Mouse (Mus musculus): ENCODE measurements around the gene Ube2d3. TPM values are rescaled to one million over a fixed set of nuclear protein-coding genes. Genes with fewer than 3 reads are reported as not detected.

The Ube2d3 gene
- polyA plus RNA-seq, 1 experiment from 2014 or later, result 494 TPM

GRCm38 (mm10) chr3:135411824-135412223 lies 26.1 kb upstream of the Ube2d3 start:
- Histone ChIP-seq H3K27me3 (replicated peaks) (no peaks in the 10 kb centered on the region), H3K4me2 (replicated peaks) (no peak overlapping the region), H3K4me1 (peaks cover 6% of the 10 kb centered on the region; the same call in 1 of the 2 replicates), H3K27ac (no peak overlapping the region), H3K9ac (no peak overlapping the region), H3K9me3 (no peaks in the 10 kb centered on the region), H3K36me3 (peaks cover 24% of the 10 kb centered on the region), H3K4me3 (no peak overlapping the region)
- WGBS, result 34% methylated on average over 9 of the region's 9 CpGs
- 0 out of 2 replicates have a peak, but pooled peaks have one; percentile 33 for ATAC-seq (ENCODE audit: low FRiP score, low read depth)

- Histone ChIP-seq H3K27ac (no peak overlapping the region), H3K9me3 (no peaks in the 10 kb centered on the region), H3K27me3 (replicated peaks) (no peaks in the 10 kb centered on the region), H3K4me2 (replicated peaks) (no peak overlapping the region), H3K4me3 (no peak overlapping the region), H3K4me1 (peaks cover 12% of the 10 kb centered on the region), H3K9ac (no peak overlapping the region), H3K36me3 (peaks cover 6% of the 10 kb centered on the region; the same call in 1 of the 2 replicates)
- WGBS, result 90% methylated on average over 3 of the region's 3 CpGs
- no peak for ATAC-seq (ENCODE audit: low FRiP score, low read depth)
These were observed 20.7 kb upstream of the Ube2d3 start for GRCm38 (mm10) chr3:135417245-135417644.

- Histone ChIP-seq H3K9ac (no peak overlapping the region), H3K4me3 (no peak overlapping the region), H3K36me3 (peaks cover 6% of the 10 kb centered on the region; the same call in 1 of the 2 replicates), H3K4me1 (peaks cover 11% of the 10 kb centered on the region), H3K27ac (no peak overlapping the region), H3K4me2 (replicated peaks) (no peak overlapping the region), H3K27me3 (replicated peaks) (no peaks in the 10 kb centered on the region), H3K9me3 (no peaks in the 10 kb centered on the region)
- ATAC-seq (ENCODE audit: low FRiP score, low read depth), result no peak
- 89% methylated on average over 3 of the region's 3 CpGs for WGBS
These were observed 20.1 kb upstream of the Ube2d3 start for GRCm38 (mm10) chr3:135417799-135418198.

GRCm38 (mm10) chr3:135420542-135421309 lies 17.2 kb upstream of the Ube2d3 start:
- no peak overlapping the region for H3K4me3 ChIP-seq
- no peak overlapping the region for H3K9ac ChIP-seq
- no peaks in the 10 kb centered on the region for H3K27me3 ChIP-seq (replicated peaks)
- H3K36me3 ChIP-seq, result peaks cover 6% of the 10 kb centered on the region; the same call in 1 of the 2 replicates
- H3K27ac ChIP-seq, result no peak overlapping the region
- H3K4me2 ChIP-seq (replicated peaks), result no peak overlapping the region
- H3K4me1 ChIP-seq, result peaks cover 14% of the 10 kb centered on the region
- no peaks in the 10 kb centered on the region for H3K9me3 ChIP-seq
- no peak for ATAC-seq (ENCODE audit: low FRiP score, low read depth)
- WGBS, result 90% methylated on average over 9 of the region's 9 CpGs

GRCm38 (mm10) chr3:135421310-135421594 lies 16.7 kb upstream of the Ube2d3 start:
- Histone ChIP-seq H3K9ac (no peak overlapping the region), H3K27me3 (replicated peaks) (no peaks in the 10 kb centered on the region), H3K4me2 (replicated peaks) (no peak overlapping the region), H3K36me3 (peaks cover 3% of the 10 kb centered on the region; the same call in 1 of the 2 replicates), H3K9me3 (no peaks in the 10 kb centered on the region), H3K27ac (no peak overlapping the region), H3K4me1 (peaks cover 14% of the 10 kb centered on the region), H3K4me3 (no peak overlapping the region)
- no peak for ATAC-seq (ENCODE audit: low FRiP score, low read depth)

GRCm38 (mm10) chr3:135422232-135422855 lies 15.6 kb upstream of the Ube2d3 start:
- Histone ChIP-seq H3K4me2 (replicated peaks) (peak overlapping the region; percentile 73), H3K4me1 (peaks cover 14% of the 10 kb centered on the region), H3K9me3 (no peaks in the 10 kb centered on the region), H3K36me3 (no peaks in the 10 kb centered on the region), H3K27me3 (replicated peaks) (no peaks in the 10 kb centered on the region), H3K4me3 (peak overlapping the region; percentile 66), H3K9ac (peak overlapping the region; percentile 83), H3K27ac (peak overlapping the region; percentile 89; the same call in 1 of the 2 replicates)
- ATAC-seq (ENCODE audit: low FRiP score, low read depth), result no peak
- WGBS, result 34% methylated on average over 8 of the region's 8 CpGs

GRCm38 (mm10) chr3:135422856-135423607 lies 14.9 kb upstream of the Ube2d3 start:
- Histone ChIP-seq H3K27ac (peak overlapping the region; percentile 89), H3K4me1 (peaks cover 14% of the 10 kb centered on the region), H3K4me2 (replicated peaks) (peak overlapping the region; percentile 73)

GRCm38 (mm10) chr3:135423608-135424212 lies 14.2 kb upstream of the Ube2d3 start, which contains the start of gene Cisd2:
Gene Cisd2 (minus strand): TSS chr3:135423925.
- H3K9ac ChIP-seq, result peak within 1 kb of the TSS; percentile 83
- H3K36me3 ChIP-seq, result no peaks in the 10 kb centered on the region; the same call in 1 of the 2 replicates
- H3K4me1 ChIP-seq, result peaks cover 14% of the 10 kb centered on the region
- 4% methylated on average over 8 of the region's 8 CpGs for WGBS
- peak within 1 kb of the TSS; percentile 66 for H3K4me3 ChIP-seq
- H3K27me3 ChIP-seq (replicated peaks), result no peaks in the 10 kb centered on the region
- peak within 1 kb of the TSS; percentile 73 for H3K4me2 ChIP-seq (replicated peaks)
- peak within 1 kb of the TSS; percentile 89 for H3K27ac ChIP-seq
- ATAC-seq (ENCODE audit: low FRiP score, low read depth), result peak; percentile 29
- no peaks in the 10 kb centered on the region for H3K9me3 ChIP-seq

More at GRCm38 (mm10) chr3:135422856-135423607, 14.9 kb upstream of the Ube2d3 start:
- under 1% methylated on average over 103 of the region's 103 CpGs for WGBS
- ATAC-seq (ENCODE audit: low FRiP score, low read depth), result peak; percentile 99
- H3K4me3 ChIP-seq, result peak overlapping the region; percentile 66
- no peaks in the 10 kb centered on the region for H3K9me3 ChIP-seq
- peak overlapping the region; percentile 83 for H3K9ac ChIP-seq
- H3K27me3 ChIP-seq (replicated peaks), result no peaks in the 10 kb centered on the region
- no peaks in the 10 kb centered on the region; the same call in 1 of the 2 replicates for H3K36me3 ChIP-seq

- Histone ChIP-seq H3K27me3 (replicated peaks) (no peaks in the 10 kb centered on the region), H3K9ac (peak overlapping the region; percentile 62), H3K9me3 (no peaks in the 10 kb centered on the region), H3K4me2 (replicated peaks) (peak overlapping the region; percentile 88), H3K27ac (peak overlapping the region; percentile 66; the same call in 1 of the 2 replicates), H3K36me3 (no peaks in the 10 kb centered on the region), H3K4me1 (peaks cover 19% of the 10 kb centered on the region), H3K4me3 (peak overlapping the region; percentile 94)
- ATAC-seq (ENCODE audit: low FRiP score, low read depth), result no peak
- 42% methylated on average over 14 of the region's 14 CpGs for WGBS
These were observed 890 bp upstream of the Ube2d3 start for GRCm38 (mm10) chr3:135436901-135437616.

GRCm38 (mm10) chr3:135438531-135438912 lies 573 bp downstream of the Ube2d3 start:
- peak overlapping the region; percentile 100 for H3K27ac ChIP-seq
- peak; percentile 84 for ATAC-seq (ENCODE audit: low FRiP score, low read depth)
- H3K4me2 ChIP-seq (replicated peaks), result peak overlapping the region; percentile 88
- no peaks in the 10 kb centered on the region for H3K9me3 ChIP-seq
- peak overlapping the region; percentile 98 for H3K9ac ChIP-seq
- no peaks in the 10 kb centered on the region for H3K36me3 ChIP-seq
- WGBS, result under 1% methylated on average over 49 of the region's 50 CpGs
- H3K4me3 ChIP-seq, result peak overlapping the region; percentile 94
- peaks cover 24% of the 10 kb centered on the region for H3K4me1 ChIP-seq
- no peaks in the 10 kb centered on the region for H3K27me3 ChIP-seq (replicated peaks)

GRCm38 (mm10) chr3:135438913-135439531 lies 1.1 kb downstream of the Ube2d3 start:
- Histone ChIP-seq H3K27me3 (replicated peaks) (no peaks in the 10 kb centered on the region), H3K4me2 (replicated peaks) (peak overlapping the region; percentile 88), H3K27ac (peak overlapping the region; percentile 100), H3K4me1 (peaks cover 24% of the 10 kb centered on the region), H3K9ac (peak overlapping the region; percentile 98), H3K4me3 (peak overlapping the region; percentile 94), H3K9me3 (no peaks in the 10 kb centered on the region), H3K36me3 (no peaks in the 10 kb centered on the region)
- under 1% methylated on average over 70 of the region's 76 CpGs for WGBS
- peak; percentile 61 for ATAC-seq (ENCODE audit: low FRiP score, low read depth)

Data from neural tube, embryonic 12.5 days (tissue).